Mouse (Mus musculus): ENCODE measurements around the gene Fibin.

- no peak for TF ChIP-seq CTCF (IDR thresholded peaks at IDR 0.05; ENCODE audit: low read depth, low read length)
- TF ChIP-seq POLR2A (IDR thresholded peaks at IDR 0.05; ENCODE audit: borderline replicate concordance, low read depth, low read length), result no peak
These were observed 48.4 kb downstream of the Fibin start, which contains the start of gene Bbox1 for GRCm38 (mm10) chr2:110314509-110315155.
